Mouse (Mus musculus) layer of hippocampus, postnatal 36 days (tissue): ENCODE measurements around the gene Tgfb1i1. TPM values are rescaled to one million over a fixed set of nuclear protein-coding genes. Genes with fewer than 3 reads are reported as not detected.

Experiments used
- DNase-seq, 2 experiments: peaks; one replicate each; pipeline ENCODE4 v3.0.0; 2022
- microRNA-seq, 2 experiments: library from miRNA; unstranded; fragments of <30 nt; microRNA quantifications; one replicate each; pipeline ENCODE4 v1.2.0; 2021
- total RNA-seq, 2 experiments: library from RNA; stranded (reverse); gene quantifications; 2 replicates each; pipeline ENCODE4 v1.2.3; 2021

Tgfb1i1 gene
- total RNA-seq, 2 experiments from 2014 or later: 10.9 to 13.7 TPM

GRCm38 (mm10) chr7:128288923-128289544 lies 42.4 kb downstream of the Tgfb1i1 start:
- no peak for DNase-seq

DNA sequence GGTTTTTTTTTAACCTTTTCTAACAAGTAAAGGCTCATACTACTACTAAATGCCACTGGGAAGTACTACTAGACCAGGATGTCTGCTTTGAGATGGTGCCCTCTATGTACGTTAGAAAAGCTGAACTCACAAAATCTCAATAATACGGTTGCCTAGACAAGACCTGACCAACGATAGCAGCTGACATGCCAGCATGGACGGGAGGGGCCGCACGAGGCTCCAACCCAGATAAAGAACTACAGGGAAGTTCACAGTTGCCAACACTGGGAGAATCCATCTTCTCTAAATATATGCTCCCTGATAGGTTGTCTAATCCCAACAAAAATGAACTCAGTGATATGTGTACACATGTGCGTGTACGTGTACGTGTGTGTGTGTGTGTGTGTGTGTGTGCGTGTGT lies 48.2 kb downstream of the Tgfb1i1 start:
- no peak for DNase-seq

DNA sequence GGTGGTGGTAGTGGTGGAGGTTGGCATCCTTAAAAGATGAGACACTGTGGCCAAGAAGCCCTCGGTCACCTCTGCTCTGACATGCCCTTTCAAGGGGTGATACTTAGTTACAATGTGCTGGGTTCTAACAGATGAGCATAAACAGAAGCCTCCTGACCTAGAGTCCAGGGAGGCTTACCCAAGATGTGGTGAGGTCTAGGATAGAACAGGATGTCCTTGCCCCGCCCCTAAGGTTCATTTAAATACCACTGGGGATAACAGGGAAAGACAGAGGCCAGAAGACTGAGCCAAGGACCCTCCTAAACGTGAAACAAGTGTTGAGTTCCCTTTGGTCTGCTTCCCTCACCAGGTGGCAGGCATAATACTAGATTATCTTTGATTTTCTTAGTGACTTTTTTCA lies 49.9 kb downstream of the Tgfb1i1 start:
- DNase-seq: no peak

- no peak for DNase-seq
Observed at GRCm38 (mm10) chr7:128297291-128297616, 50.6 kb downstream of the Tgfb1i1 start.

DNA sequence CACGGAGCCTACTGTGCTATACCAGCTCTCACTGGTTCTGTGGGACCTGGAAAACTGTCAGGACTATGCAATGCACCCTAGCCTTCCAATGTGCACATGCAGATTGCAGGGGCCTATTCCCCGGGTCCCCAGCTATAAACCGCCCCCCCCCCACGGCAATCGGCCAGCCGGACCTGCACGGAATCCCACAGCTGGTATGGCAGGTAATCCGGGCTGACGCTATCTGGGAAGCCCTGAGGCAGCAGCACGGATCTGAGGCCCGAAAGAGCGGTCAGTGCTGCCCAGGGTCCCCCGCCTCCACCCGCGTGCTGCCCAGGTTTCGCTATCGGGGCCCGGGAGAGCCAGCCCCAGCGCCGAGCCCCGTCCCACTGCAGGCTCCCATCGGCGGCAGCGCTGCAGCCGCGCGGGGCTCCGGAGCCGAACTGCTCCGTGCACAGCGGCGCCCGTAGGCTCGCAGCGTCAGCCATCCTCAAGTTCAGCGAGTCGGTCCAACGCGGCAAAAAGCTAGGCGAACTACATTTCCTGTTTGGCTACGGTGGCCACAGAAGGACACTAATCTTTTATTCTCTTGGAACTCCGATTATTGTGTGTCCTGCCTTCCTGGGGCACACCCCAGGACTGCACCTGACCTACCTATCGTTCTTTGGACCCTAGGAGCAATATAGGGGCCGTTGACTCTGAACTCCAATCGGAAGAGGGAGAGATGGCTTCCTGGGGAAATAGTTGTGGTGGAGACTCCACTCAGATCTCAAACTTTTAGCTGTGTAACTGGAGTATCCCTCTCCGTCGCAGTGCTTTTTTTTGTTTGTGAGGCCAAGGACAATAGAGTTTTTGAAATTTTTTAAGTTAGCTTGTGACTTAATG lies 51.2 kb downstream of the Tgfb1i1 start, which contains the start of gene BC017158:
TSS of gene BC017158 (minus strand) at position 554 of the 864 bp plus-strand sequence.
- peak; percentile 69 to 76 for DNase-seq

DNA sequence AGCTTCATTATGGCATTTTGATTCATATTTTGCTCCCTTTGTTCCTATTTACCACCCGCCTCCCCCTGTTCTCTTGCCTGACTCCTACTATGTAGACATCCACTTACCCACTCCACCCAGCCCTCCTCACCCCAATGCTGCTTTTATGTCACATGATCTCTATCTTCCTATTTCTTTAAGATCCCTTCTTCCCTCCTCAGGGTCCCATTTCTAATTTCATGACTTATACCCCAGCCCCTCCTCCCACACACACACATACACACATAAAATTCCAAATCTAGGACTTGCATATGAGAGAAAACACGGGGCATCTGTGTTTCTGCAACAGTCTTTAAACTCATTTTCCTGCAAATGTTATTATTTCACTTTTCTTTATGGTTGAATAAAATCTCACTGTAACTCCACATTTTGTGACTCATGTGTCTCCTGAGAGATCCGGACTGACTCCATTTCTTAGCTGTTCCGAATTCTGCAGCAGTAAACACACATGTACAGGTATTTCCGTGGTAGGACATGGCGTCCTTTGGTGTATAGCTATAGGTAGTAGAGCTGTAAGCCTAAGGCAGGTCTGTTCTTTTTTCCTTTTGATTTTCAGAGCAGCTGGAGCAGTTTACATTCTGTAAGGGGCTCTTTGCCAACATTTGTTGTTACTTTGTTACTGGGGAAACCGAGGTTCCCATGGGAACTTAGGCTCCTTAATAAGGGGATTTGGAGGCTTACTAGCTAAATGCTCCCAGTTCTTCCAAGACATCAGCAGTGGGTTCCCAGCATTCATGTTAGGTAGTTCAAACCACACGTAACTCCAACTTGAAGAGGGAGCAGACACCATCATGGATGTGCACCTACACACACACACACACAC lies 52.1 kb downstream of the Tgfb1i1 start:
- DNase-seq: peak in 1 of 2 experiments; percentile 9

DNA sequence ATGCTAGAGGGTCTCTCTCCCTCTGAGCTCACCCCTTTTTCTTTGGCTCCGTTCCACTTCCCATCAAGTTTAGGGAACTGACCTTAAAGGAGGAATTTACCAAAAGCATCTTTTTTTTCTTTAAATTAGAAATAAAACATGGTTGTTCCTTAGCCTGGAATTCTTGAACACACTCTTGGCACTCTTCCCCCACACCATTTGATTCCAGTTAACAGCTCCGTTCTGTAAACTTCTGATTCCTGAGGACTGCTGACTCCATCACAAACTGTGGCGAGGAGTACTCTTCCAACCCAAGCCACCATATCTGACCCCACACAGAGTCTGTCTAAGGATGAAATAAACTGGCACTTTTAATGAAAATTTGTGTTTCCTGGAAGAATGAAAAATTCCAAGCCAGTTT lies 54.3 kb downstream of the Tgfb1i1 start:
- no peak for DNase-seq

DNA sequence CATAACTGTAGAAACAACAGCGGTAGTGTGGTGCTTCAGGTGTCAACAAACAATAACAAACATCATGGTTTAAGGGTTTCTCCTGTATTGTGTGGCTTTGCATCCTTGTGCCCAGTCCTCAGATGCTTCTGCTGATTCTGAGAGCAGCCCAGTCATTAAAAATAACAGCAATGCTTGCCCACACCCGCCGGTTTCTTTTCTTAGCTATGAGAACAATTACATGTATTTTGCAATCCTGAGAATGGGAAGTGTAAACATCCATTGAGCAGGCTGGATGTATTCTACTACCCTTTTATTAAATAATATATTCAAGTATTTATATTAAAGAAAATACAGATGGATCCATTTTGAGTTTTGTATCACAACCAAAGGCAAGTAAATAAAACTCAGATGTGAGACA lies 55.5 kb downstream of the Tgfb1i1 start:
- no peak for DNase-seq

DNA sequence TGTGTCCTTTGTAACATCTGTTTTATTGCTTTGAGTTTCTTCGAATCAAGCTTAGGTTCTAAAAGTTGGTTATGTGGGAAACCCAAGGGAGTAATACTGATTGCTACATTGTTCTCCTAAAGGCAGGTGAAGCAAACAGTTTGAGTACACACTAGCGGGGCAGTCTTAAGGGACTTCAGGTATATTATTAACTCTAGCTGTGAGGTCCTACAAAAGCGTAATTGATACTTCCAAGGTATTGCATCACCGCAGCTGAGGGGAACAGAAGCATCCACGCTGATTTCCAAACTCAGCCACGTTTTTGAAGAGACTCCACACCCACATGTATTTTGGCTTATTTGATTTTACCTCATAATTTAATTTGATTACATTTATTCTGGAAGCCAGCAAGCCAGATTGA lies 57.6 kb downstream of the Tgfb1i1 start:
- no peak for DNase-seq

- no peak for DNase-seq
Observed at GRCm38 (mm10) chr7:128304907-128305306, 58.3 kb downstream of the Tgfb1i1 start.

Small RNA genes within 50 kb of the gene (microRNA-seq; reads per million reads assigned to microRNA genes)
- 0.63 to 4.5 reads per million in 2 experiments for gene Mir3103

Other genes starting within 250 kb of the Tgfb1i1 start
- gene Trim72, start 242.9 kb upstream of the Tgfb1i1 start, total RNA-seq: under 1 TPM; 0.42 to 0.56 TPM
- gene Itgam, start 184.2 kb upstream of the Tgfb1i1 start, total RNA-seq: 10 to 100 TPM in 1 of 2 experiments, 1 to 10 TPM in 1; 9.1 to 12.0 TPM
- not detected for gene Gm49368, start 184.1 kb upstream of the Tgfb1i1 start, total RNA-seq
- under 1 TPM; 0.12 to 0.33 TPM for gene Itgax, start 117.3 kb upstream of the Tgfb1i1 start, total RNA-seq
- gene Itgad, start 92.4 kb upstream of the Tgfb1i1 start, total RNA-seq: under 1 TPM; 0.20 to 0.25 TPM
- 1 to 10 TPM; 3.4 to 3.6 TPM for gene Cox6a2, start 40.4 kb upstream of the Tgfb1i1 start, total RNA-seq
- gene Armc5, start 9.5 kb upstream of the Tgfb1i1 start, total RNA-seq: 10 to 100 TPM; 11.2 to 12.2 TPM
- 1 to 10 TPM; 3.3 to 3.6 TPM for gene 9130023H24Rik, start 8.8 kb upstream of the Tgfb1i1 start, total RNA-seq
- gene Slc5a2, start 18.8 kb downstream of the Tgfb1i1 start, total RNA-seq: not detected
- gene BC017158, start 51.4 kb downstream of the Tgfb1i1 start, total RNA-seq: 10 to 100 TPM; 23.0 to 24.0 TPM
- 10 to 100 TPM; 44.3 to 47.8 TPM for gene Rgs10, start 171.9 kb downstream of the Tgfb1i1 start, total RNA-seq
- 100 to 1,000 TPM; 116 to 124 TPM for gene Tial1, start 214.9 kb downstream of the Tgfb1i1 start, total RNA-seq